Mouse (Mus musculus) embryonic fibroblast, embryonic 13.5 days (primary cell): ENCODE measurements around the gene Gls. TPM values are rescaled to one million over a fixed set of nuclear protein-coding genes. Genes with fewer than 3 reads are reported as not detected.

ENCODE experiments used
- H3K27ac ChIP-seq: 2 replicates; pipeline ENCODE4 v1.5.1; 2012; ENCODE audit warnings: low read length, control low read depth, inconsistent platforms; ENCODE audit not compliant: insufficient read depth
- H3K4me1 ChIP-seq: 2 replicates; pipeline ENCODE4 v1.6.1; 2011; ENCODE audit warnings: low read length; ENCODE audit not compliant: control insufficient read depth, insufficient read depth
- H3K4me3 ChIP-seq: 2 replicates; pipeline ENCODE4 v1.5.1; 2011; ENCODE audit warnings: mild to moderate bottlenecking, control low read depth, low read length; ENCODE audit not compliant: insufficient read depth
- CTCF ChIP-seq: IDR thresholded peaks from 2 replicates; pipeline ENCODE4 v1.5.1; 2011; ENCODE audit warnings: mild to moderate bottlenecking, control low read depth, low read length, moderate library complexity, borderline replicate concordance; ENCODE audit not compliant: insufficient read depth
- POLR2A ChIP-seq: IDR thresholded peaks from 2 replicates; pipeline ENCODE4 v1.6.1; 2011; ENCODE audit warnings: low read depth, mild to moderate bottlenecking, control low read depth, low read length, moderate library complexity
- polyA plus RNA-seq: library from polyadenylated mRNA; stranded (reverse); fragments of >200 nt; gene quantifications from 2 replicates; pipeline ENCODE4 v1.2.4, GENCODE M21; 2011; ENCODE audit warnings: low read depth; ENCODE audit not compliant: missing spikeins, insufficient read length

The Gls gene
- polyA plus RNA-seq, 1 experiment = 232 TPM

DNA sequence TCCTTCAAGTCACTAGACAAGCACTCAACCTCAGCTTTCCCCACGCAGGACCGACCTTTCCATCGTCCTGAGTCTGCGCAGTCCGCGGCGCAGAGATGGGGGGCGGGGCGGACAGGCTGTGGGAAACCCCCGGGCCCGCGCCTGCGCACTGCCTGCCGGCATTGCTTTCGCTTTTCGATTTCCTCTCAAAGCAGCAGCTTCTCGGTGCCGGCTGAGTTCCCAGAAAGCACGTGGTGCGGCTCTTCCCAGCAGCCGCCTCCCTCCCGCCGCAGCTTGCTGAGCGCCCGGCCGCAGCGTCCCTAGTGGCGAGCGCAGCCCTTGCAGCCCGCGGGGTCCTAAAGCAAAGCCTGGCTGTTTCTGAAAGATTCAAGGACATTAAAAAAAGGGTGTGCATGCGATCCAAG, 119.4 kb downstream of the Gls start:
- H3K4me1 ChIP-seq = peaks cover 6% of the 10 kb centered on the region
- H3K27ac ChIP-seq = peak overlapping the region; percentile 98
- H3K4me3 ChIP-seq = no peak overlapping the region
- TF ChIP-seq CTCF (peak; percentile 79), POLR2A (no peak; the same call in 1 of the 2 replicates)

Other genes with a start within 250 kb of the Gls start
- not detected in 2 replicates for gene Stat4, start 246.1 kb downstream of the Gls start, polyA plus RNA-seq
- gene Stat1, start 113.8 kb downstream of the Gls start, polyA plus RNA-seq = 45.4 and 68.0 TPM in 2 replicates